Mouse (Mus musculus) cerebellum, adult 2 months (tissue): ENCODE results near the gene Gm5447.

Source experiments
- CTCF ChIP-seq: fragments of 200-500 bp; IDR thresholded peaks from 2 replicates; pipeline ENCODE4 v1.5.1; 2011; ENCODE audit warnings: low read depth, mild to moderate bottlenecking, control low read depth, low read length, moderate library complexity, borderline replicate concordance; ENCODE audit not compliant: insufficient read depth
- POLR2A ChIP-seq: fragments of 200-500 bp; IDR thresholded peaks from 2 replicates; pipeline ENCODE4 v1.6.1; 2011; ENCODE audit warnings: low read length, control low read depth, borderline replicate concordance; ENCODE audit not compliant: insufficient read depth

DNA sequence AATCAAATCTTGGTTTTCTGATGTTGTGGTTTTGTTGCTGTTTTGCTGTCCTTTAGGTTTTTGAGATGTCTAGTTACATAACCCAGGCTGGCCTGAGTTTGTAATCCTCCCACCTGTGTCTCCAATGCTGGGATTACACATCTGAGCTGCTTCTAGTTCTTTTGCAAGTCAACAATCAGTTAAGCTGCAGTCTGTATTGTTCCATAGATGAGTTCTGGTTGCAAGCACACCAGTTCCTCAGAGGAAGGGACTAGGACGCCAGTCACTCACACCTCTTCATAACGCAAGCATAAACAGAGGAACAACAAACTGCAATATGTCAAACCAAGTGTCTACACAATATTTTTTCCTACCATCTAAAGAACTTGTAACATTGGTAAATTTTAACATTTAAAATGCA, 22.0 kb upstream of the Gm5447 start:
- TF ChIP-seq CTCF: no peak
- no peak for TF ChIP-seq POLR2A
